Mouse (Mus musculus): ENCODE measurements around the gene Spata7.

Gene Spata7

DNA sequence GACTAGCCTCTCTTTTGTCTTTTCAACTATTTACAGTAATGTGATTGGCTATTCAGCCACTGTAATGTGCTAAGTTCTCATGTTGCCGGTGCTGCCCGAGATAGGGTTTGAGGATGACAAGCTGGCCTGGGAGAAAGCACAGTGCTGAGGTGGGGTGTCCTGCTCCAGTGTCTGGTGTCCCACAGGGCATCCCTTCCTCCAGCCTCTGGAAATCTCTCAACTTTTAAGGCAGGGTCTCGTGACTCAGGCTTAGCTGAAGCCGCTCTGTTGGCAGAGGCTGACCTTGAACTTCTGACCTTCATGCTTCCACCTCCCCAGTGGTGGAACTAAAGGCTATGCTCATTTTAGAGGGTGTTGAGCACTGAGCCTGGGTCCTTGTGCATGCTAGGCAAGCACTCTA is 42.5 kb downstream of the Spata7 start:
- in situ Hi-C loops (cut with MboI, MseI) = loop anchor here (10.0 kb wide), 1 partner anchor 1684 kb away; no protein-coding TSS in a partner anchor

DNA sequence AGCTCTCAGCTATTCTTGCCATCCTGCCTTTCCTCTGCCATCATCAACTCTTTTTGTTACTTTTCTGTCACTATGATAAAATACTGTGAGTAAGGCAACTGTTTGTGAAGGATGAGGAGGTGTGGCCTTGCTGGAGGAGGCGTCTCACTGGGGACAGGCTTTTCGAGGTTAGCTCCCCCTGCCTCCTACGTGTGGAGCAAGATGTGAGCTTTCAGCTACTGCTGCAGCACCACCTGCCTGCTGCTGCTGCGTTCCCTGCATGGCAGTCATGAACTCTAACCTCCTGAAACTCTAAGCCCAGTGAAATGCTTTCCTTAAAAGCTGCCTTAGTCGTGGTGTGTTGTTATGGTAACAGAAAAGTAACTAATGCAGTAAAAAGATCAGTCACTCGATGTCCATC is 45.9 kb downstream of the Spata7 start:
- in situ Hi-C loops (cut with MboI, MseI) = loop anchor here (10.0 kb wide), 1 partner anchor 1681 kb away; no protein-coding TSS in a partner anchor

DNA sequence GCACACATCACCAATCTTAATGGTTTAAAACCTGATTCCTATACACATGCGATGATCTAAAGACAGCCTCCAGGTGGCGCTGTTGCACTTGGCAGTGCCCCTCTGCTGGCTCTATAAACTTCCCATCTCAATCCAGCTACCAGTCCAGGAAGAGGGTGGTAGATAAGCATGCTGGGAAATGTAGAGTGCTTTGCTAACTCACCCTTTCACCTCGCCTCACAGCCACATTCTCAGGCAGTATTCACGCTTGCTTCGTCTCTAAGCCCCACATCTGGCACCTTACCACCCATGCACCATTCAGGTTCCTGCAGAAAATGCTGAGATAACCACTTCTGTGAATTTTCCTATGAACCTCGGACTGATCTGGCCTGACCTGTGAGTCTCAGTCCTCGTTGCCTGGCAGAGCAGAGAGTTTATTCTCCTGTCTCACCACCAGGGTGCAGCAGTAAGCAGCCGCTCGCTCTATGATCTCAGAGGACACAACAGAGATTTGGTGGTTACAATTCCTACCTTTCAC is 46.7 kb downstream of the Spata7 start:
- in situ Hi-C loops (cut with MboI, MseI) = loop anchor here (10.0 kb wide), 1 partner anchor 1680 kb away; no protein-coding TSS in a partner anchor

DNA sequence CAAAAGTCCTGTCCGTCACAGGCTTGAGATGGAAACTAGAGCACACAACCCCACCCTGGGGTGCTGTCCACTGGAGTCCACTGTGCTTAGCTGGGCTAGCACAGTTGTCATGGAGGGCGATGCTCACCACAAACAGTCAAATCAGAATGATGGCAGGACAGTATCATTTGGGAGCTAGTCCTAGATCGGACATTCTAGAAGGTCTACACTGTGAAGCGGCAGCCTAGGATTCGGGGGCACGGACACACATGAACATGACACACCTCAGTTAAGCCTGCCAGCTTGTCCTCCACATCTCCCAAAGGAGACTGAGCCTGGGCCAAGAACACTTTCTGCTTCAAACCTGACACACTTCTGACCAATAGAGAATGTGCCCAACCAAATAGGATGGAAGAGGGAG is 48.9 kb downstream of the Spata7 start:
- in situ Hi-C loops (cut with MboI, MseI) = loop anchor here (10.0 kb wide), 1 partner anchor 1678 kb away; no protein-coding TSS in a partner anchor

DNA sequence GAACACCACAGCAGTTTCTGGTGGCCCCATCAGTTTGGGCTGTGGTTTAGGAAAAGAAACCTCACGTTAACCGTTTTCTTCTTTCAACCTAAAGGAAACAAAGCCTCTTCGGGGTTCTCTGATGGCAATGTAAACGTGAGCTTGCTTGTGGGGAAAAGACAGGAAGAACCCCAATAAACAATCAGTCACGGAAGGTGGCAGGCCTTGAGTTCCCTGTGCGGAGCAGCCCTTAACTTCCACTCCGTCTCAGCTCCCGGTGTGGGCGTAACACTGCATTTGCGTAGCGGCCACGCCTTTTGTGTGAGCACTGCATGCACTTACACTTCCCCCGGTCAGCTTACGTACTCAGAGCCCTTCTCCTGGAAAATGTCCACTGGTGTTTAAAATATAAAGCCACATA is 49.4 kb downstream of the Spata7 start:
- in situ Hi-C loops (cut with MboI, MseI) = loop anchor here (10.0 kb wide), 1 partner anchor 1677 kb away; no protein-coding TSS in a partner anchor

DNA sequence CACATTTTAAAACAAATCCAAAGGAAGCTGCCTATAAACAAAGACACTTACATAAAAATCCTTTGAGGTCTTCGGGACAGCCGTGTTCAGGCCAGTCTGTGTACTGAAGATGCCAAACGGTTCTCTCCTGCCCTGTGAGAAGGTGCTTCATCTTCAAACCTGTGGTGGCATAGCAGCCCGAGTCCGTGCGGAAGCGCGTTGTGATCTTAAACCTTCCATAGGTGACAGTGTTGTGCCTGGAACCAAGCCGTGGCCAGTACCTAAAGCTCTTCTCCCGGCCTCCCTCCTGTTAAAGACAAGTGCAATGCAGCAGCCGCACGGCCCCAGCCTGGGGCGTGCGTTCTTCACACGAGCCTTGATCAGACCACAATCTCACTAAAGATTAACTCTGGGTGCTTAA is 51.9 kb downstream of the Spata7 start:
- in situ Hi-C loops (cut with MboI, MseI) = loop anchor here (10.0 kb wide), 2 partner anchors 775 to 1675 kb away; no protein-coding TSS in a partner anchor

DNA sequence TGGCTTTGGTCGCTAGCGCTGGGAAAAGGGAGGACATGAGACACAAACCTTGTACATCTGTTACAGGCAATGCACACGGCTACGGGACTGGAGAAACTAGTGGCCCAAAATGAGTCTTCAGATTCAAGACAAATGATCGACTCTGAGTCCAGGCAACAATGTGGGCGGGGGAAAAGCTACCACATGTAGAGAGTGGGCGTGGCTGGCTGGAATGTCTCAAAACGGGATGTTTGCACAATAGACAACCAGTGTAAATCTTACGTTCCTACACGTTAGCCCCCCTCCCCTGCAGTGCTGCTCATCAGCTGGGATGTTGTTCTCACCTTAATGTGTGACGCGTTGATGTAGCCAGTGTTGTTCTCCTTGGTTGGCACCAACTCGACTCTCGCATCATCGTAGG is 54.2 kb downstream of the Spata7 start:
- in situ Hi-C loops (cut with MboI, MseI) = loop anchor here (10.0 kb wide), 1 partner anchor 777 kb away; no protein-coding TSS in a partner anchor

DNA sequence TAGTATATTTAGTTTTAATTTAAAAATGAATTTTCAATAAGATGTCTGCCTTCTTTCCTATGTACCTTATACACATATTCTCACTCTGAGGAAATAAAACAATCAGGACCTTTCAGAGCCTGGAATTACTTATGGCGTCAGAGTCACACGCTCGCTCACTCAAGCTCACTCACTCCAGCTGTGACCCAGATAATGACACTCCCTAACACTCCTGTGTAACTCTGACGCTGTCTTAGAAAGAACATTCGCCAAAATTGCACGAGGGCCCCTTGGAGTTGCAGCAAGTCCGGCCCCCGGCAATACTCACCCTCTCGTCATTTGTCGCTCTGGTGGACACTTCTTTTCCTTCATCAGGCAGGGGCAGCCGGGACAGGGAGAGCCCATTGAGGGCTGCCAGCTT is 55.2 kb downstream of the Spata7 start:
- in situ Hi-C loops (cut with MboI, MseI) = loop anchor here (10.0 kb wide), 1 partner anchor 778 kb away; no protein-coding TSS in a partner anchor

DNA sequence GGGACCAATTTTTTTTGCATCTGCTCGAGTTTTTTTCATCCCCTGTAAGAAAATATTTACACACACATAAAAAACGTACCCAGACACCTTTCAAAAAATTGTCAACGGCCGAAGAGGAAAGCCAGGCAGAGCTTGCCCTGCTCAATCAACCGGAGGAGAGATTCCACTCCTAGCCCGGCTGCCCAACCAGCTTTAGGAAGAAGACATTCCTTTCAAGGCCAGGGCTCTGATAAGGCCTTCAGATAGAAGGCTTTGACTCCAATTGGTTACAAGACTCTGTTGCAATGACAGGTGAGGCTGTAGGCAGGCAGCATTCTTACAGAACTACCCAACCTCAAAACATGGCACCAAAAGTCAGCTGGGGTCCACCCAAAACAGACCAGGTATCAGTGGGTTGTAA is 55.6 kb downstream of the Spata7 start:
- in situ Hi-C loops (cut with MboI, MseI) = loop anchor here (10.0 kb wide), 1 partner anchor 779 kb away; no protein-coding TSS in a partner anchor

DNA sequence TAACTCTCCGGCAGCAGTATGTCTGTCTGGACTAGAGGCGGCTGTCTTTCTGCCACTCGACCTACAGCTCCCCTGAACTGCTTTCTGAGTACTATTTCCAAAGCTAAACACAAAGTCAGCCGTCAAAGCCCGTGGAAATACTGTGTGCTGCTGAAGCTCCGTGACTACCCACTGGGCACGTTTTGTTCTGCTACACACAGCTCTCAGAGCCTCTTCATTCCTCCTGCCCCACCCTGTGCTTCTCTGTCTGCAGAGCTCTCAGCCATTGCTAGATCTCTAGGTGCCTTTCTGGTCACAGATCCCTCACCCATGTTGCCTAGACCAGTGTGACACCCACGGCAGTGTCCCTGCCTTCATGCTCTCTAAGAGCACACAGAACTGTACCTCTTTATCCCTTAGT is 62.3 kb downstream of the Spata7 start:
- in situ Hi-C loops (cut with MboI, MseI) = no loop called here

DNA sequence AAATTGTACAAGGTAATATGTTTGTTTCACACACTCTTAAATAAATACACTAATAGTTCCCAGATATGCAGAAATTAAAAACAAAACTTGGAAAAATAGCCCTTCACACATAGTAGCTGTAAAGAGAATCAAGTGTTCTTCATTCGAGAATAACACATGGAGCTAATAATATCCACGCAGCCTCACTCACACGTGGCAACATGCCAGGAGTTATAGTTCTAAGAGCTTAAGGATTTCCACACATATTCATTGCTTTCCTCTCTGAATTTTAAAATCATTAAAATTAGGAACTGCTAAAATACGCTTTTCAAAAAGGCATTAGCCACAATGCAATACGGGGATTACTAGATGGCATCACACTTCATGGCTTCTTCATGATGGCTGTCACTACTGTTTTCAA is 69.2 kb downstream of the Spata7 start:
- in situ Hi-C loops (cut with MboI, MseI) = no loop called here

DNA sequence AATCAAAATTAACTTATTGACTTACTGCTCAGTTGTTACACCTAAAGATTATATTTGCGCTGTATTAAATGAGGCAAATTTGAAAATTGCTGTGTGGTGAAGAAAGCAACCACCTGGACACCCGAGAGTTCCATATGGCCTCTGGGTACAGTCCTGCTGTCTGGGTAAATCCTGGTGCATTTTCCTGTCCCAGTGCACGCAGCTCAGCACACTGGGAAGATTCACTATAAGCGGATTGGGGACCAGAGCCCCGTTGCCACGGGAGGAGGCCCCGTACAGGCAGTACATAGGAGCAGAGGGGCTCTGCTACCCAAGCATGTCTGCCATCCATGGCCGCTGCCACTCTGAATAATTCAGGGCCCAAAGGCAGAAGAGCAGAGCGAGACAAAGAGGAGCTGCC is 73.6 kb downstream of the Spata7 start:
- in situ Hi-C loops (cut with MboI, MseI) = no loop called here

DNA sequence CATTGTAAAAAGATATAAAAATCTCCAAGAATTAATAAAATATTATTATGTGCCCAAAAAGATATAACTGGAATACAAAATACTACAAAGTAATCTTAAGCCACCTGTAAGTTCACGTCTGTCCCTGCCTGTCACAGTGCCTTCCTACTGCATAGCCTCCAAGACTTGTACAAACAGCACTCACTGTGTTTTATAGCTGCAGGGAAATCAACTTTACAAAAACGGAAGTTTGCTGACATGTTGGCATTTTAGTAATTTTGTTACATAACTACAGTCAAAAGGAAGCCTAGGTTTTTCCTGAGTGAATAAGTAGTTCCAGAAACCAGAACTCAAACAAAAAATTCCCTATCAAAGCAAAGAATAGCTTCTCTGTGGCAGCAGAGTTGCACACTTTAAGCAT is 75.6 kb downstream of the Spata7 start:
- in situ Hi-C loops (cut with MboI, MseI) = no loop called here

DNA sequence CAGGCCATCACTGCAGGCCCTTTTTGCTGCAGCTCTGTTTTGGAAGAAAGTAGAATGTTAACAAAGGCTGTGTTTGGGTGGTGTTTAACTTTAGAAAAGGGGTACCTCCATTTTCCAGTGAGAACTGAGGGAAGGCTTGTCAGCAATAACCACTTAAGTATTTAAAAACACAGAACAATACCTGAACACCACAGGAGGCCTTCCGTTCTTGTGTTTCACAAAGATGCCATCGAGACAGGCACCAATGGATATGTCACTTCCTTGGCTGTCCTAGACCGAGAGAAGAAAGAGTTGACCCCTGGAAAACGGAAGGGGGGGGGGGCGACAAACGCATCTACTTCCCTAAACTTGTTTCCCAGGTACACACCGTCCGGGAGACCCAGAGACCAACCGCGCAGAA is 76.0 kb downstream of the Spata7 start:
- in situ Hi-C loops (cut with MboI, MseI) = no loop called here

DNA sequence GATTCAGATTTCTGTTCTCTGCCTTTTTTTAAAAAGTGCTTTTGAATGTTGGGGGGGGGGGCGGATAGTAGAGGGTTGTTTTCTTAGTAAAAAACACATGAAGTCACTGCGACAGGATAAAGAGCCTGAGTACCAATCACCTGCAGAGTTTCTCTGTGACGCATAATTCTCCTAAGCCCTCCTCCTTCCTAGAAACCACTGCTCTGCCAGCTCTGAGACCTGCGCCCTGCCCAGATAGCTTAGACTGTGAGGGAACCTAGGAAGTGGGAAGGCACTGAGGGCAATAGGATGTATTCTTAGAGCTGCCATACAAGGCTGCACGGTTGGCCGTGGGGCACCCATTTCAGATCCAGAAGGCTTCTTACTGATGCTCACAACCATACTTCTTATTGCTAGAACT is 84.9 kb downstream of the Spata7 start:
- in situ Hi-C loops (cut with MboI, MseI) = no loop called here

DNA sequence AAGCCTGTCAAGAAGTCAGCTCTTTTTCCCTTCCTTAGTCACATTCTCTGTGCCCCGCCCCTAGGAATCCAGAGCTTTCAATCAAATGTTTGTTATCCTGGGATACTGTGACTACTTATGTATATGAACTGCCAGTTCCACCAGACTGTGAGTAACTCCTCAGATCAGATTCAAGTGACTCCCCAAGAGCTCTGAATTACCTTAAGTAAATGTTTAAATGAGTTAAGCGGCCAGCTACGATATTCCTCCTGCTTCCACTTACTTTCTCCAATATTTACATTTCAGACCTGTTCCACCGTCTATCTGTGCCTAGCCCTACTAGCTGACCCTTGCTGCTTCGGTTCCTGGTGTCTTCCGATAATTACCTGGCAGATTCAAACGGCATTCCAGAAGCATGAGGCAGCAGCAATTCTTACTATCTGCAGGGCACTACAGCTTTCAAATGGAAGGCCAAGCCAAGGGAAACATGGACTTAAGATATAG is 85.7 kb downstream of the Spata7 start:
- in situ Hi-C loops (cut with MboI, MseI) = no loop called here

DNA sequence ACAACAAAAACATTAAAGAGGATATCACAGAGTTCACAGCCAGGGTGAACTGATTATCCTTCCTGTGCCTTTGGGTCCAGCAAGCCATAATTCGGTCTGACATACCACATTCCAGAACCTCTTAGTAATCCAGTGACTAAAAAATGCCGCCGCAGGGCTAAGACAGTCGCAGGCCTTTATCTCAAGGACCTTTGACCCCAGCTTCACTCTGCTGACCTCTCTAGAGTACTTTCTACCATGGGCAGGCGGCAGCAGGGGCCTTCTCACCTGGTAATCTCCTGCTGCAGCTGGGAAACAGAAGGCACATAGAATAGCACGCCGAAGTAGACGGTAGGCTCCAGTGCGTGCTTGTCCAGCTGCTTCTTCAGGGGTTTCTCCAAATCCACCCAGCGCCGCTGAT is 86.8 kb downstream of the Spata7 start:
- in situ Hi-C loops (cut with MboI, MseI) = no loop called here

DNA sequence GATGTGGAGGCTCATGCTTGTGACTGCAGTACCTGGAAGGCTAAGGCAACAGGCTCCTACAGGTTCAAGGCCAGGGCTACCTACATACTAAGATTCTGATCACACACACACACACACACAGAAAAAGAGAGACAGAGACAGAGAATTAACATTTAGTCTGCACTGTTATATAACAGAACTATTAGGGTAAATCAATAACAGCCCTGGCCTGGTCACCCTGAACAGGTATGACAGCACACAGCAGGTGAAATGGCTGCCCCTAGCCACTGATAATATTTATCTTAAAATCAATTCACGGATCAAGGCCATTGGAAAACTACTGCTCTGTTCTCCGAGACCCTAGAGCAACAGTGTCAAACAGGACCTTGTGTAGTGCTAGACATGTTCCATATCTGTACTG is 88.2 kb downstream of the Spata7 start:
- in situ Hi-C loops (cut with MboI, MseI) = no loop called here

Data from T-helper 2 cell (primary cell).